Mouse (Mus musculus) ES-E14 (cell line): ENCODE measurements around the gene Ltc4s. TPM values are rescaled to one million over a fixed set of nuclear protein-coding genes. Genes with fewer than 3 reads are reported as not detected.
A peak's percentile ranks its signal among the peaks of the same experiment; 100 is the strongest.

ENCODE experiments used
- DNase-seq: peaks from one replicate; pipeline ENCODE4 v3.0.0-alpha.2; 2013; ENCODE audit warnings: low read depth, low spot score
- H3K27ac ChIP-seq: 2 replicates; pipeline ENCODE4 v1.5.1; 2012; ENCODE audit warnings: low read depth, mild to moderate bottlenecking, low read length, moderate library complexity, mixed read lengths; ENCODE audit not compliant: poor library complexity, insufficient read depth, severe bottlenecking
- H3K36me3 ChIP-seq: 2 replicates; pipeline ENCODE4 v1.6.1; 2012; ENCODE audit warnings: mild to moderate bottlenecking, low read length, moderate library complexity, mixed read lengths; ENCODE audit not compliant: control insufficient read depth, poor library complexity, insufficient read depth, severe bottlenecking
- H3K4me1 ChIP-seq, 2 experiments: fragments of 150-350 bp in 1 of 2; sonication (generic) in 1 of 2; 2 replicates each; pipeline ENCODE4 v1.6.1; 2012; ENCODE audit warnings: low read length in 2 of 2, mild to moderate bottlenecking in 1 of 2, mixed read lengths in 1 of 2; ENCODE audit not compliant: control insufficient read depth in 2 of 2, insufficient read depth in 2 of 2, poor library complexity in 1 of 2
- H3K4me3 ChIP-seq, 2 experiments: fragments of 150-350 bp in 1 of 2; sonication (generic) in 1 of 2; 2 replicates each; pipeline ENCODE4 v1.5.1; 2012; ENCODE audit warnings: low read length in 2 of 2, low read depth in 1 of 2, mild to moderate bottlenecking in 1 of 2, mixed read lengths in 1 of 2; ENCODE audit not compliant: insufficient read depth in 1 of 2, poor library complexity in 1 of 2, severe bottlenecking in 1 of 2
- H3K9ac ChIP-seq: 2 replicates; pipeline ENCODE4 v1.6.1; 2012; ENCODE audit warnings: low read depth, mild to moderate bottlenecking, low read length, mixed read lengths; ENCODE audit not compliant: poor library complexity, insufficient read depth, severe bottlenecking
- H3K9me3 ChIP-seq: fragments of 150-350 bp; sonication (generic); 2 replicates; pipeline ENCODE4 v1.6.1; 2012; ENCODE audit warnings: low read depth, mild to moderate bottlenecking, low read length; ENCODE audit not compliant: control insufficient read depth, insufficient read depth
- CHD2 ChIP-seq: IDR thresholded peaks from 2 replicates; pipeline ENCODE4 v1.6.1; 2014; ENCODE audit warnings: mild to moderate bottlenecking, low read depth, low read length, inconsistent platforms
- HCFC1 ChIP-seq: IDR thresholded peaks from 2 replicates; pipeline ENCODE4 v1.6.1; 2012; ENCODE audit warnings: low read length, inconsistent platforms, borderline replicate concordance; ENCODE audit not compliant: insufficient read depth
- MAFK ChIP-seq: IDR thresholded peaks from 2 replicates; pipeline ENCODE4 v1.6.1; 2014; ENCODE audit warnings: mild to moderate bottlenecking, low read depth, low read length, inconsistent platforms; ENCODE audit not compliant: insufficient read depth
- ZC3H11A ChIP-seq: IDR thresholded peaks from 2 replicates; pipeline ENCODE4 v1.6.1; 2012; ENCODE audit warnings: low read depth, mild to moderate bottlenecking, inconsistent platforms, low read length, borderline replicate concordance
- ZNF384 ChIP-seq: IDR thresholded peaks from 2 replicates; pipeline ENCODE4 v1.6.1; 2012; ENCODE audit warnings: low read depth, low read length, inconsistent platforms
- in situ Hi-C, 2 experiments: fragments of 600-800 bp; cut with MboI; formaldehyde crosslinking; loops; one replicate each; pipeline ENCODE4 v1.15.1; 2025; ENCODE audit warnings: low sequenced_read_pairs in 2 of 2, inconsistent platforms in 1 of 2; ENCODE audit not compliant: unreplicated experiment in 2 of 2
- total RNA-seq: library from RNA; depleted of rRNA; stranded (reverse); fragments of 300-350 nt; gene quantifications from 2 replicates; pipeline ENCODE4 v1.2.3, GENCODE M21; 2012

Ltc4s gene
- total RNA-seq, 1 experiment, result 1.9 TPM

DNA sequence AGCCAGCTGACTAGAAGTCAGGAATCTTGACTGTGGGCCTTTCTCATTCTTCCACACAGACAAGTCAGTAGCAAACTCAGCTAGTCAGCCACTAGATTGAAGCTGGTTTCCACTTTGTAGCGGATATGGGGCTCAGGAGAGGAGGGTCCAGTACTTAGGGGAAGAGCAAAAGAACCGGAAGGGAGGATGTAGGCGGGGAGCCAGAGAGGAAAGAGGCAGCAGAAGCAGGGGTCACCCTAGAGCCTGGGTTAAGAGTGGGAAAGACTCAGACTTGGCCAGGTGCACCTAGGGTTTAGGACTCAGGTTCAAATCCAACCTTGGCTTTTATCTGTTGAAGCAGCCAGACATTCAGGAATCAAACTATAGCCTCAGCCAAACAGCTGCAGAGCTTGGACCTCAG, 11.2 kb downstream of the Ltc4s start:
- in situ Hi-C loops, result no loop called here
- peaks cover 0 to 22% of the 10 kb centered on the region in 2 experiments; a peak in 2 of 4 replicates for H3K4me1 ChIP-seq

DNA sequence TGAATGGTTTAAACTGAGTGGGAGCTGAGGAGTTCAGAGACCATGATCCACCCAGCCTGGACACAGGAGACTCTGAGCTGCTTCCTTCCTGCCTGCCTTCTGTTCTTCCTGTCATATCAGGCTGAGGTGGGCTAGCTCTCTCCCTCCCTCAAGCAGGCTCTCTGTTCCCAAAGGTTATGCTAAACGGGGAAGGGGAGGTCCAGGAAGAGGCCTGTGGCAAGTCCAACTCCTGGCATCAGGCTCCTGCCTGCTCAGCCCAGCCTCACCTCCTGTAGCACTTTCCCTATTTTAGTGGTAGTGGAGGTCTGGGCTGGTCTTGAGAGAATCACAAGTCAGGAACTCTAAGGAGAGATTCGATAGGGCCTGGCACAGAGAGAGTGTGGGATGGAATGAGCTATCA, 12.0 kb downstream of the Ltc4s start:
- DNase-seq, result no peak
- no peak overlapping the region for H3K27ac ChIP-seq
- H3K9me3 ChIP-seq, result no peaks in the 10 kb centered on the region
- no peaks in the 10 kb centered on the region for H3K36me3 ChIP-seq
- TF ChIP-seq MAFK (no peak), ZC3H11A (no peak), ZNF384 (no peak), HCFC1 (no peak), CHD2 (no peak)
- in situ Hi-C loops, result no loop called here
- peak overlapping the region; percentile 15; the same call in 1 of the 2 replicates for H3K9ac ChIP-seq
- peaks cover 0 to 20% of the 10 kb centered on the region in 2 experiments; a peak in 2 of 4 replicates for H3K4me1 ChIP-seq
- peak overlapping the region; percentile 78 to 89; a peak in 3 of 4 replicates for H3K4me3 ChIP-seq

More for the DNA sequence above, 11.2 kb downstream of the Ltc4s start:
- H3K9me3 ChIP-seq, result no peaks in the 10 kb centered on the region
- peaks cover 3% of the 10 kb centered on the region; the same call in 1 of the 2 replicates for H3K36me3 ChIP-seq
- H3K9ac ChIP-seq, result no peak overlapping the region
- H3K4me3 ChIP-seq, result no peak overlapping the region
- DNase-seq, result no peak
- H3K27ac ChIP-seq, result no peak overlapping the region
- TF ChIP-seq CHD2 (no peak), ZNF384 (no peak)

- Histone ChIP-seq H3K27ac (no peak overlapping the region), H3K36me3 (no peaks in the 10 kb centered on the region), H3K4me1 (peaks cover 0 to 17% of the 10 kb centered on the region in 2 experiments; a peak in 2 of 4 replicates), H3K9me3 (no peaks in the 10 kb centered on the region), H3K4me3 (peak overlapping the region; percentile 78 to 89), H3K9ac (peak overlapping the region; percentile 83)
- no peak for TF ChIP-seq HCFC1
- no peak for TF ChIP-seq CHD2
- no peak for DNase-seq
- in situ Hi-C loops, result no loop called here
Observed at GRCm38 (mm10) chr11:50225611-50226378, 12.6 kb downstream of the Ltc4s start.

GRCm38 (mm10) chr11:50224671-50225530, 13.5 kb downstream of the Ltc4s start:
- Histone ChIP-seq H3K27ac (peak overlapping the region; percentile 30; the same call in 1 of the 2 replicates), H3K4me1 (peaks cover 0 to 16% of the 10 kb centered on the region in 2 experiments; a peak in 2 of 4 replicates), H3K9me3 (no peaks in the 10 kb centered on the region), H3K4me3 (peak overlapping the region; percentile 78 to 89), H3K36me3 (no peaks in the 10 kb centered on the region), H3K9ac (peak overlapping the region; percentile 83)
- TF ChIP-seq MAFK (no peak), ZNF384 (no peak), CHD2 (no peak), HCFC1 (peak; percentile 50; the same call in 1 of the 2 replicates)
- in situ Hi-C loops, result no loop called here
- DNase-seq, result no peak
